Mouse (Mus musculus): ENCODE data around the gene Rnft1. TPM values are rescaled to one million over a fixed set of nuclear protein-coding genes. Genes with fewer than 3 reads are reported as not detected.

Rnft1 gene
- polyA plus RNA-seq, 1 experiment from 2014 or later, result 17.9 TPM

DNA sequence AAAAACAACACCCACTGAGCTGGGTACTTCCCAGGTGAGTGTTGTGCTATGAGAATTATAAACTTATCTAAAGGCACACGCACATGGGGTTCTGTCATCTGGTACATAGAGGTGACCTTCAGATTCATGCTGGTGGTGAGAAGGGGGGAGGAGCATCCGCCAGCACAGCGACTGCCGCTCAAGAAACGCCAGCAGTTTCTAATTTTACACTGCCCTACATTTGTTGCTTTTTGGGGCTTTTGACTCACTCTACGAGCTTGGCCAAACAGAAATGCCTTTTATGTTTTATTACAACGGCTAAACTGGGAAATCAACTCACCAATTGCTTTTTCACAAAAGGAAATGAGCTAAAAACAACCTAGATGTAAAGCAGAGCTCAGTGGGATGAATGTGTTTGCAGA lies 11.7 kb upstream of the Rnft1 start:
- Histone ChIP-seq H3K4me2 (peak overlapping the region; percentile 41), H3K27ac (replicated peaks) (peak overlapping the region; percentile 49), H3K9ac (no peak overlapping the region), H3K9me3 (no peaks in the 10 kb centered on the region), H3K36me3 (no peaks in the 10 kb centered on the region), H3K4me1 (replicated peaks) (peaks cover 10% of the 10 kb centered on the region), H3K4me3 (0 out of 2 replicates have a peak overlapping the region, but pooled peaks have one; percentile 14), H3K27me3 (no peaks in the 10 kb centered on the region)
- 0 out of 2 replicates have a peak, but pooled peaks have one; percentile 23 for ATAC-seq (ENCODE audit: low FRiP score, low read depth)
- 31% methylated on average over 7 of the region's 7 CpGs for WGBS

DNA sequence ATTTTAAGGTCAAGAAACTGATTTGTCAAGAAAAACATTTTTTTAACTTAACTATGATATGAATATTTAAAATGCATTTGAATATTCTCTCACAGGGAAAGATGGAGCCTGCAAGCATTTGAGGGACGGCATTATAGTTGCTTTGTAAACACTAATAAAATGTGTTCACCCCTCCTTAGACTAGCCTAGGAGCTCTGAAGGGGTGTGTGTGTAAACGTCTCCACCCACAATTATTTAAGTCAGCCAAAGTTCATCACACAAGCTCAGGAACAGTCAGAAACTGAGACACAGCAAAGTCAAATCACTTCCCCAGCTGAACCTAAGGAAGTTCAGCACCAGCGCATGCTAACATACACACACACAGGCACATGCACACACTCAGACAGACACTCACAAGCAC lies 10.9 kb upstream of the Rnft1 start:
- Histone ChIP-seq H3K36me3 (no peaks in the 10 kb centered on the region), H3K9me3 (no peaks in the 10 kb centered on the region), H3K4me3 (no peak overlapping the region), H3K4me2 (peak overlapping the region; percentile 41; the same call in 1 of the 2 replicates), H3K9ac (no peak overlapping the region), H3K27ac (replicated peaks) (peak overlapping the region; percentile 49), H3K4me1 (replicated peaks) (peaks cover 10% of the 10 kb centered on the region), H3K27me3 (no peaks in the 10 kb centered on the region)
- WGBS, result 68% methylated on average over 3 of the region's 3 CpGs
- no peak for ATAC-seq (ENCODE audit: low FRiP score, low read depth)

DNA sequence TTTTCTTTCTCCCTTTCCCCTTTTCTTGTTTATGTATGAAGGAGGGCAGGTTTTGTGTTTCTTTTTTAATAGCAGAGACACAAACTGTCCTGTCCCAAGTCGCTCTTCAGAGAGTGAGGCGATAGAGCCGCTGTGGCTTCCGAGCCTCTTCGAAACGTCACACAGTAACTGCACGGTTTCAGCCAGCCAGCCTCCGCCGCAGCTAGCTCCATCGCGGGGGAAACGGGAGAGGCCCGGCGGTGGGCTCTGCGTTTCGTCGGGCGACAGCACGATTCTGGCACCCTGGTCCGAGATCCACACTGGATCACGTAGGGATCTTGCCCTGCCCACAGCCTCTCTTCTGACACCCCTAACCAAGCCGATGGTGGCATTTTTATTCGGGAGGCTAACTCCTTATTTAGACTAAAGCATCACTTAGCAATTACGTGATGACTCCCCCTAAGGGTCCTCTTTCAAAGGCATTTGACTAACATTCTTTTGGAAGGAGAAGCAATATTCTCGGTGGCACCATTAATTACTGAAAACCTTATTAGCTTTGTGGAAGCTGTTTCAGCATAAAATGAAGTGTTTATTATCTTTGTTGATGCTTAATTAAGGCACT lies 553 bp downstream of the Rnft1 start:
- Histone ChIP-seq H3K4me3 (peak overlapping the region; percentile 58), H3K9ac (peak overlapping the region; percentile 72), H3K27me3 (no peaks in the 10 kb centered on the region), H3K9me3 (no peaks in the 10 kb centered on the region), H3K27ac (replicated peaks) (peak overlapping the region; percentile 84), H3K4me2 (peak overlapping the region; percentile 72), H3K4me1 (replicated peaks) (peaks cover 10% of the 10 kb centered on the region), H3K36me3 (peaks cover 7% of the 10 kb centered on the region)
- peak; percentile 67 for ATAC-seq (ENCODE audit: low FRiP score, low read depth)
- WGBS, result 0% methylated on average over 25 of the region's 25 CpGs

DNA sequence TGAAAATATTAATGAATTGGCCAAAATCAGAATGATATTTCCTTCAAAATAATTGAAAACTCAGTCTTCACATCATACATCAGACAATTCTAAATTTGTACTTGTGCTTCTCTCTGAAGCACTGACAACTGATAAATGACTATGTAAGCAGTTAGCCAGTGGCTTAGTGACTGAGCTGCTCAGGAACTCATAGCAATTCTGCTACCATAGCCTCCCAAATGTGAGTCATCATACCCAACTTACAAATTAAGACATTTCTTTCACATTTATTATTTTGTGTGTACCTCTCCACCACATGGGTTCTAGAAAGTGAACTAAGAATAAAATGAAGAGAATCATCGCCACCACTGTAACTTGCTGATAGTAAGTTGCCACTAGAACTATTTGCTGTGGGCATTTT lies 6.3 kb downstream of the Rnft1 start:
- peaks cover 10% of the 10 kb centered on the region for H3K36me3 ChIP-seq
- H3K27ac ChIP-seq (replicated peaks), result no peak overlapping the region
- H3K9me3 ChIP-seq, result no peaks in the 10 kb centered on the region
- WGBS, result 98% methylated on average over 1 of the region's 1 CpGs
- peaks cover 5% of the 10 kb centered on the region for H3K4me1 ChIP-seq (replicated peaks)
- ATAC-seq (ENCODE audit: low FRiP score, low read depth), result no peak
- no peaks in the 10 kb centered on the region for H3K27me3 ChIP-seq
- H3K4me2 ChIP-seq, result no peak overlapping the region
- H3K4me3 ChIP-seq, result no peak overlapping the region
- no peak overlapping the region for H3K9ac ChIP-seq

DNA sequence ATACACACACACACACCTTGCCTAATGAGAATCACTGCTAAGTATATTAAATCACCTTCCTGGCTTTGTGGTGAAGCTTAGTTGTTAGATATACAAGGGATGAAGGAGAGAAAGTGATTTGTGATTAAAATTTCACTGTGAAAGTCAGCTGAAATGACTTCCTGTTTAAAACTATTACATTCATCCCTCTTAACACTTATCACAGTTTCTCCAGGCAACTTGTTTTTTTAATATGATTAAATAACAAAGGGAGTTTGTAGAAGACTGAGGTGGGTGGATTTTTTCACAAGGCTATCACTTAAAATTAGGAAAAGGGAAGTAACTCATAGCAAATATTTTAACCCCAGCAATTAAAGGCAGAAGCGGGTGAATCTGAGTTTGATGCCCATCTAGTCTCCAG lies 12.9 kb downstream of the Rnft1 start:
- Histone ChIP-seq H3K27ac (replicated peaks) (no peak overlapping the region), H3K4me2 (no peak overlapping the region), H3K4me1 (replicated peaks) (no peaks in the 10 kb centered on the region), H3K4me3 (no peak overlapping the region), H3K27me3 (no peaks in the 10 kb centered on the region), H3K9ac (no peak overlapping the region), H3K36me3 (peaks cover 33% of the 10 kb centered on the region), H3K9me3 (no peaks in the 10 kb centered on the region)
- WGBS, result 95% methylated on average over 1 of the region's 1 CpGs
- ATAC-seq (ENCODE audit: low FRiP score, low read depth), result no peak

DNA sequence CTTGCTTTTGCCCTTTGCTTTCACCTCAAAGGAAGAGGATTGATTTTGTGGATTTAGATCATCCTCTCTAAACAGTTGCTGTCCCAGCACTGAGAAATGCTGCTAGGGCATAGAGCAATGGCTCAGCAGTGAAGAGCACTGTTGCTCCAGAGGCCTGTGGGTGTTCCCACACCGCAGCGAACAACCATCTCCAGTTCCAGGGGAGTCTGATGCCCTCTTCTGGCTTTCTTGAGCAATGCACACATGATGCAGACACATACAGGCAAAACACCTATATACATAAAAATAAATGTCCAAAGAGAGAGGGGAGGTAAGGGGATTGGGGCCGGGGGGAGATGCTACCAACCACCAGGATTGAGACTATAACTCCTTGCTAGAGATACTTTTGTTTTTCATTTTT lies 13.5 kb downstream of the Rnft1 start:
- H3K9me3 ChIP-seq, result no peaks in the 10 kb centered on the region
- ATAC-seq (ENCODE audit: low FRiP score, low read depth), result no peak
- H3K27ac ChIP-seq (replicated peaks), result no peak overlapping the region
- H3K36me3 ChIP-seq, result peaks cover 38% of the 10 kb centered on the region
- H3K9ac ChIP-seq, result no peak overlapping the region
- H3K4me3 ChIP-seq, result no peak overlapping the region
- H3K27me3 ChIP-seq, result no peaks in the 10 kb centered on the region
- no peak overlapping the region for H3K4me2 ChIP-seq
- no peaks in the 10 kb centered on the region for H3K4me1 ChIP-seq (replicated peaks)
- WGBS, result 74% methylated on average over 3 of the region's 3 CpGs

DNA sequence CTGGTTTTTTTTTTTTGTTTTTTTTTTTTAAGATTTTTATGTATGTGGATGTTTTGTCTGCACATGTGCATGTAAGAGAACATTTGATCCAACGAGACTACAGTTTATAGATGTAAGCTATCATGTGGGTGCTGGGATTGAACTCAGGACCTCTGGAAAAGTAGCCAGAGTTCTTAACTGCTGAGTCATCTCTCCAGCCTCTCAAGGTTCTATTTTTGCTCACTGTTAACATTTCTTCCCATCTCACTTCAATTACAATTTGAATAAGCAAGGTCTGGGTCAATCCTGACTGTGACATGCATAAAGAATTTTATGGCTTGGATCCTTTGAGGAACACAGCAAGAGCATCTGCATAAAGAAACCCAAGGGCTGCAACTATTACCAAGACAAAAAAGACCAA lies 16.3 kb downstream of the Rnft1 start:
- H3K4me3 ChIP-seq, result no peak overlapping the region
- no peaks in the 10 kb centered on the region for H3K4me1 ChIP-seq (replicated peaks)
- H3K27ac ChIP-seq (replicated peaks), result no peak overlapping the region
- 63% methylated on average over 1 of the region's 1 CpGs for WGBS
- H3K27me3 ChIP-seq, result no peaks in the 10 kb centered on the region
- ATAC-seq (ENCODE audit: low FRiP score, low read depth), result no peak
- no peak overlapping the region for H3K9ac ChIP-seq
- no peaks in the 10 kb centered on the region for H3K9me3 ChIP-seq
- H3K4me2 ChIP-seq, result no peak overlapping the region
- peaks cover 54% of the 10 kb centered on the region for H3K36me3 ChIP-seq

DNA sequence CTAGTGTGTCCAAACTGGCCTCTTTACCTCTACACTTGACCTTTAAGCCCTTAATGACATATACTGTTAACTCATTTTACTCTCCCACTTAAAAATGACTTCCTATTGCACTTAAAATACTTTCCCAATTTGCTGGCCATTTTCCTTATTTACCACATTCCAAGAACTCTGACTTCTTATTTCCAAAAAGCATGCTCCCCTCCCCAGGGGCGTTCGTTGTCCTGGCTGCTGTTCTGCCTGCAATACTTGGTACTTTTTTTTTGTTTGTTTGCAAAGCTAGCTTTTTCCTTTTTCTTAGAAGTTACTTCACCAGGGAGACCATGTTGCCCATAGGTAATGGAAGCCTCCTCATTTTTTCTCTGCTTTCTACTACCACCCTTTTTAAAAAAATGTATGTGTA lies 18.7 kb downstream of the Rnft1 start:
- Histone ChIP-seq H3K36me3 (peaks cover 61% of the 10 kb centered on the region), H3K4me1 (replicated peaks) (no peaks in the 10 kb centered on the region), H3K4me2 (no peak overlapping the region), H3K9ac (no peak overlapping the region), H3K4me3 (no peak overlapping the region), H3K27ac (replicated peaks) (no peak overlapping the region), H3K9me3 (no peaks in the 10 kb centered on the region), H3K27me3 (no peaks in the 10 kb centered on the region)
- WGBS, result 100% methylated on average over 2 of the region's 2 CpGs
- ATAC-seq (ENCODE audit: low FRiP score, low read depth), result no peak

DNA sequence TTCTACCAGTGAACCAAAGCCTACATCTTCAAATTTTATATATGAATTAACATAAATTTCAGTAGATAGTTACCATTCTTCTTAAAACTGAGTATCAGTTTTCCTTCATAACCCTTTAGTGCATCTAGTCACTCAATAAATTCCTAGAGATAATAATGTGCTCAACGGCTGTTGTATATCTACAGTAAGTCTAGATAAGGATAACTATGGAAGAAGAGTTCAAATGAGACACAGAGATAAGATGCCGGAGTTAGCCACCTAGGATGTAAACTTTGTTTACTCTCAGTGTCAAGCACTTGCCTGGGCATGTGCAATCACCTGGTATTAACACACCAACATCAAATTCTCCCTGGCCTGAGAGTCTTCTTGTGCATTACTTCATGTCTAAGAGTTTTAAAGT lies 22.9 kb downstream of the Rnft1 start:
- H3K9me3 ChIP-seq, result no peaks in the 10 kb centered on the region
- H3K9ac ChIP-seq, result no peak overlapping the region
- ATAC-seq (ENCODE audit: low FRiP score, low read depth), result no peak
- no peaks in the 10 kb centered on the region for H3K4me1 ChIP-seq (replicated peaks)
- 94% methylated on average over 2 of the region's 2 CpGs for WGBS
- no peaks in the 10 kb centered on the region for H3K27me3 ChIP-seq
- H3K36me3 ChIP-seq, result peaks cover 81% of the 10 kb centered on the region
- no peak overlapping the region for H3K27ac ChIP-seq (replicated peaks)
- no peak overlapping the region for H3K4me3 ChIP-seq
- H3K4me2 ChIP-seq, result no peak overlapping the region

DNA sequence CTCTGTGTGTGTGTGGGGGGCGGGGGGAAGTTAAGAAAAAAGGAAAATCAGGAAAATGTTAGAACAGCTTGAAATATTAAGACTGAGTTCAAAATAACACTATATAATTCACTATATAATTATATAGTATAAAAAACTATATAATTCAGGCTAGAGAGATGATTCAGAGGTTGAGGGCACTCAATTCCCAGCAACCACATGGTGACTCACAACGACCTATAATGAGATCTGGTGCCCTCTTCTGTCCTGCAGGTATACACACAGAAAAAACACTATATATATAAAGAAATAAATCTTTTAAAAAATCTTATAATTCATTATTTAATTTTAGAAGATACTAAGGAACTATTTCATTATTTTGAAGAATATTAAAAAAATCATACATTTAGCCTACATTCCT lies 23.5 kb downstream of the Rnft1 start:
- H3K36me3 ChIP-seq, result peaks cover 79% of the 10 kb centered on the region
- H3K4me3 ChIP-seq, result no peak overlapping the region
- 89% methylated on average over 2 of the region's 2 CpGs for WGBS

DNA sequence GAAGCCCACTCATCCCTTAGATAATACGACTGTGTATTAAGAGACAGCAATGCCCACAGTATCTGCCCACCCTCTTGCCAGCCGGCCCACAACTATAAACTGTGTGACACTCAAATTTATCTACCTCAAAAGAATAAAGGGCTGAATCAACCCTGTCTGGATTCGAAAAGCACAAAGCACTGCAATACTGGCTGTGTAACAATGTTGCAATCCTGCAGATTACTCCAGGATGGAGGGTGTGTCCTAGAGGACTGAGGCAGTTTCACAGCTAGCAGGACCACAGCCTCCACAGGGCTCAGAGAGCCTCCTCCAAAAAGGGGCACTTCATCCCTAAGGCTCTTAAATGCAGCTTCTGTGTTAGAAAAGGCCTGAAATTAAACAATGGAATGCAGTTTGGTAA lies 32.2 kb downstream of the Rnft1 start:
- 87% methylated on average over 3 of the region's 3 CpGs for WGBS
- Histone ChIP-seq H3K9me3 (no peaks in the 10 kb centered on the region), H3K4me2 (no peak overlapping the region), H3K27me3 (no peaks in the 10 kb centered on the region), H3K36me3 (peaks cover 71% of the 10 kb centered on the region), H3K4me1 (replicated peaks) (no peaks in the 10 kb centered on the region), H3K4me3 (no peak overlapping the region), H3K27ac (replicated peaks) (no peak overlapping the region), H3K9ac (no peak overlapping the region)
- ATAC-seq (ENCODE audit: low FRiP score, low read depth), result no peak

More for the DNA sequence above, 23.5 kb downstream of the Rnft1 start:
- no peak for ATAC-seq (ENCODE audit: low FRiP score, low read depth)
- Histone ChIP-seq H3K27me3 (no peaks in the 10 kb centered on the region), H3K4me2 (no peak overlapping the region), H3K9me3 (no peaks in the 10 kb centered on the region), H3K4me1 (replicated peaks) (no peaks in the 10 kb centered on the region), H3K9ac (no peak overlapping the region), H3K27ac (replicated peaks) (no peak overlapping the region)

DNA sequence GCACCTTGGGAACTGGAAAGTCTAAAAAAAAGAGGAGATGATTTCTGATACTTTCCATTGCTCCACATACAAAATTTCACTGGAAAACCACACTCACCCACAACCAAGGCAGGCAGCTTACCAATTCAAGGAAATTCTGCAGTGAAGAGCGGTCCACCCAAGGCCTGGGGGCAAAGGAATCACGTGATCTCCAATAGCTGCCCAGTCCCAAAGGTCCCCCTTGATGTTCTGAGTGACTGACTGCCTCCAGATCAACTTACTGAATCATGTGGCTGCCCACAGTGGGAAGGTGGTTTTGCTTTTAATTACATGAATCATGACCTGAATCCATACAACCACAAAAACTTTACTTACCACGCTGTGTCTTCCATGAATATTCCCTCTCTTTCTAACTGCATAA lies 32.8 kb downstream of the Rnft1 start:
- H3K9ac ChIP-seq, result no peak overlapping the region
- WGBS, result 92% methylated on average over 3 of the region's 3 CpGs
- ATAC-seq (ENCODE audit: low FRiP score, low read depth), result no peak
- H3K36me3 ChIP-seq, result peaks cover 69% of the 10 kb centered on the region
- no peaks in the 10 kb centered on the region for H3K27me3 ChIP-seq
- no peak overlapping the region for H3K4me2 ChIP-seq
- H3K27ac ChIP-seq (replicated peaks), result no peak overlapping the region
- no peaks in the 10 kb centered on the region for H3K4me1 ChIP-seq (replicated peaks)
- H3K9me3 ChIP-seq, result no peaks in the 10 kb centered on the region
- no peak overlapping the region for H3K4me3 ChIP-seq

DNA sequence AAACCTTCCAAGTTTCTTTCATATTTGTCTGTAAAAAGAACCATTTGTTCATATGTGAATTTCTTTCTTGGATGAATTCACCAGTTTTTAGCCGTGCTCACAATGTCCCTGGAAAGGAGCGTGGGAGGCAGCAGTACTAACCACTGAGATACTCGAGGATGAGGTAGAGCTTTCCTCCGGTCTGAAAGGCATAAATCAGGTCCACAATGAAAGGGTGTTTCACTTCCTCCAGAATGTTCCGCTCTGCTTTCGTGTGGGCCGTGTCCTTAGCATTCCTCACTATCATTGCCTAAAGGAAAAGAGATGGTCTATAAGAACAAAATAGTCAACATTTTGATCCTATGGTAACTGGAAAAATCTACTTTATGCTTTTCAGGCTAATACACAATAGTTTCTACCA lies 35.3 kb downstream of the Rnft1 start:
- Histone ChIP-seq H3K4me3 (no peak overlapping the region), H3K27me3 (no peaks in the 10 kb centered on the region), H3K4me2 (no peak overlapping the region), H3K9ac (no peak overlapping the region), H3K36me3 (peaks cover 71% of the 10 kb centered on the region), H3K9me3 (no peaks in the 10 kb centered on the region), H3K4me1 (replicated peaks) (no peaks in the 10 kb centered on the region), H3K27ac (replicated peaks) (no peak overlapping the region)
- WGBS, result 89% methylated on average over 7 of the region's 7 CpGs
- no peak for ATAC-seq (ENCODE audit: low FRiP score, low read depth)
